In genomic region chr5:96996401-96997309, GRCm38 (mm10) we compare ENCODE assay signal across 8 mouse cellular contexts. TPM values are rescaled to one million over a fixed set of nuclear protein-coding genes. Genes with fewer than 3 reads are reported as not detected.
DNase-seq lines count a peak whose midpoint lies in the region; ATAC-seq lines count a peak whose summit lies in the region.

No protein-coding gene starts in this region.

- H3K9me3 ChIP-seq in heart, embryonic 12.5 days (replicated peaks): no peaks in the 10 kb centered on the region
- H3K9me3 ChIP-seq in embryonic facial prominence, embryonic 13.5 days: no peaks in the 10 kb centered on the region

- peaks cover 18% of the 10 kb centered on the region for H3K4me1 ChIP-seq in heart, embryonic 12.5 days (replicated peaks)
- H3K4me1 ChIP-seq in embryonic facial prominence, embryonic 13.5 days: peaks cover 17% of the 10 kb centered on the region

- peak overlapping the region; percentile 91 for H3K4me3 ChIP-seq in heart, embryonic 12.5 days
- peak overlapping the region; percentile 85 for H3K4me3 ChIP-seq in embryonic facial prominence, embryonic 13.5 days

- 20% methylated on average over 39 of the region's 39 CpGs for WGBS in heart, embryonic 12.5 days
- 14% methylated on average over 39 of the region's 39 CpGs for WGBS in embryonic facial prominence, embryonic 13.5 days

- ATAC-seq in heart, embryonic 12.5 days (ENCODE audit: insufficient number of reproducible peaks, low FRiP score): peak; percentile 26
- no peak for ATAC-seq in embryonic facial prominence, embryonic 13.5 days (ENCODE audit: insufficient number of reproducible peaks, insufficient read depth, low FRiP score, low TSS enrichment, low read depth)

- DNase-seq in heart, adult 8-10 months (ENCODE audit: low spot score): no peak
- peak; percentile 75 for DNase-seq in MN1 (ENCODE audit: low spot score)
- DNase-seq in induced T-regulatory cell, adult 2 months (ENCODE audit: low read depth): peak; percentile 84
- DNase-seq in lung, postnatal 25 days (ENCODE audit: low spot score): peak; percentile 58
- DNase-seq in splenic B cell, adult 2 months (ENCODE audit: low read depth, low spot score): peak; percentile 75
- DNase-seq in left cerebral cortex, postnatal 36 days (ENCODE audit: low spot score in 2 of 2): no peak

- H3K27ac ChIP-seq in heart, embryonic 12.5 days (ENCODE audit: poor library complexity, severe bottlenecking): peak overlapping the region; percentile 94
- H3K27ac ChIP-seq in embryonic facial prominence, embryonic 13.5 days: peak overlapping the region; percentile 88

- H3K36me3 ChIP-seq in heart, embryonic 12.5 days: no peaks in the 10 kb centered on the region
- no peaks in the 10 kb centered on the region for H3K36me3 ChIP-seq in embryonic facial prominence, embryonic 13.5 days
- H3K36me3 ChIP-seq in splenic B cell, adult 2 months (ENCODE audit: control insufficient read depth, insufficient read depth, low read length, poor library complexity, severe bottlenecking): no peaks in the 10 kb centered on the region

- H3K9ac ChIP-seq in heart, embryonic 12.5 days: peak overlapping the region; percentile 92
- H3K9ac ChIP-seq in embryonic facial prominence, embryonic 13.5 days: peak overlapping the region; percentile 81

- intact Hi-C loops in left cerebral cortex, postnatal 36 days (cut with DNase I): no loop called here

- peak overlapping the region; percentile 79 for H3K4me2 ChIP-seq in heart, embryonic 12.5 days
- H3K4me2 ChIP-seq in embryonic facial prominence, embryonic 13.5 days: peak overlapping the region; percentile 80

- H3K27me3 ChIP-seq in heart, embryonic 12.5 days (replicated peaks): peaks cover 4% of the 10 kb centered on the region; the same call in 1 of the 2 replicates
- no peaks in the 10 kb centered on the region for H3K27me3 ChIP-seq in embryonic facial prominence, embryonic 13.5 days
- no peaks in the 10 kb centered on the region for H3K27me3 ChIP-seq in splenic B cell, adult 2 months (ENCODE audit: control insufficient read depth, insufficient read depth, low read length, poor library complexity, severe bottlenecking)

RNA-seq across cellular contexts. Expression of gene Bmp2k, which starts 0.8 kb away (rescaled TPM):
- 9.9 and 10.6 TPM in 2 replicates for polyA plus RNA-seq in heart, embryonic 12.5 days (2016; fragmentation: Nextera tagmentation; extraction: Ambion mirVana)
- 1 to 10 TPM; 6.3 to 6.9 (median 6.6) TPM for total RNA-seq in heart, adult 8-10 months (2022)
- polyA plus RNA-seq in embryonic facial prominence, embryonic 13.5 days (2015; fragmentation: Nextera tagmentation; extraction: Ambion mirVana): 9.4 and 10.3 TPM in 2 replicates
- total RNA-seq in left cerebral cortex, postnatal 36 days (2021): 10 to 100 TPM; 12.6 to 12.9 TPM

Comparison
In these comparisons a context has a peak if more than half of its experiments do, and no peak if none do; other contexts are left out.
1. DNase-seq: peak in MN1 (single experiment), induced T-regulatory cell, adult 2 months (single experiment), lung, postnatal 25 days (single experiment) and splenic B cell, adult 2 months (single experiment); none in heart, adult 8-10 months (single experiment) and left cerebral cortex, postnatal 36 days (0 of 2).